Mouse (Mus musculus): ENCODE data around the gene Grik3.

- TF ChIP-seq SIN3A (IDR thresholded peaks at IDR 0.05; ENCODE audit: low read length), result no peak
- no peak for TF ChIP-seq IRF4 (IDR thresholded peaks at IDR 0.05; ENCODE audit: low read depth, low read length)
- no peak for TF ChIP-seq HCFC1 (IDR thresholded peaks at IDR 0.05; ENCODE audit: low read depth, low read length)
These were observed 219.2 kb downstream of the Grik3 start for GRCm38 (mm10) chr4:125709716-125710115.

All from CH12.LX (cell line).